In genomic region chr14:67139152-67139551, GRCm38 (mm10) we compare ENCODE assay signal across 19 mouse cellular contexts.
"Had no signal": no experiment of that assay in that cellular context is flagged by ENCODE, and none has a peak within 500 bp of the region (broad histone marks: within the 10 kb centered on the region; RNA-seq: fewer than 3 reads in every experiment).

No protein-coding gene starts in this region.

- H3K9ac ChIP-seq: intestine, embryonic 15.5 days; liver, embryonic 13.5 days; midbrain, embryonic 12.5 days; neural tube, embryonic 13.5 days had no signal

- H3K4me2 ChIP-seq: intestine, embryonic 15.5 days; liver, embryonic 13.5 days; midbrain, embryonic 12.5 days; neural tube, embryonic 13.5 days had no signal

- H3K9me3 ChIP-seq: intestine, embryonic 15.5 days; liver, embryonic 13.5 days; midbrain, embryonic 12.5 days; neural tube, embryonic 13.5 days had no signal

- DNase-seq: kidney, adult 2 months; kidney, postnatal 25 days; layer of hippocampus, adult 9-11 months; liver, embryonic 13.5 days; lung, adult 2 months; lung, postnatal 14 days; lung, postnatal 4 days; right cerebral cortex, adult 18-20 months; right cerebral cortex, postnatal 14 days; right cerebral cortex, postnatal 4 days; thymus, adult 2 months; thymus, postnatal 25 days had no signal

- H3K36me3 ChIP-seq: intestine, embryonic 15.5 days; liver, embryonic 13.5 days; midbrain, embryonic 12.5 days; neural tube, embryonic 13.5 days had no signal

- H3K4me1 ChIP-seq: liver, embryonic 13.5 days had no signal

- H3K27me3 ChIP-seq: intestine, embryonic 15.5 days; liver, embryonic 13.5 days; neural tube, embryonic 13.5 days had no signal

- ATAC-seq: intestine, embryonic 15.5 days; midbrain, embryonic 16.5 days had no signal

- H3K27ac ChIP-seq: intestine, embryonic 15.5 days; kidney, postnatal 0 days; layer of hippocampus, adult 2 months; liver, embryonic 13.5 days; midbrain, embryonic 12.5 days; neural tube, embryonic 13.5 days had no signal

- H3K4me3 ChIP-seq: intestine, embryonic 15.5 days; layer of hippocampus, adult 2 months; liver, embryonic 13.5 days; midbrain, embryonic 12.5 days; myocyte; neural tube, embryonic 13.5 days had no signal
